Mouse (Mus musculus): ENCODE measurements around the gene Astn2. TPM values are rescaled to one million over a fixed set of nuclear protein-coding genes. Genes with fewer than 3 reads are reported as not detected.

The Astn2 gene
- polyA plus RNA-seq, 1 experiment from 2014 or later = 0.69 TPM

GRCm38 (mm10) chr4:66258905-66259304, 145.5 kb downstream of the Astn2 start:
- DNase-seq (ENCODE audit: low spot score) (no peak), ATAC-seq (no peak)
- no peak overlapping the region for H3K4me3 ChIP-seq (ENCODE audit: low read depth, low read length)
- H3K27ac ChIP-seq (ENCODE audit: low read length) = no peak overlapping the region
- no peaks in the 10 kb centered on the region for H3K9me3 ChIP-seq (ENCODE audit: low read length)
- 66% methylated on average over 2 of the region's 2 CpGs for WGBS
- no peak overlapping the region for H3K9ac ChIP-seq (replicated peaks; ENCODE audit: low read depth)
- no peak overlapping the region for H3K4me2 ChIP-seq (replicated peaks; ENCODE audit: low read depth, low read length)
- TF ChIP-seq CTCF (IDR thresholded peaks at IDR 0.05) = no peak
- no peak for TF ChIP-seq EP300 (IDR thresholded peaks at IDR 0.05)
- no peaks in the 10 kb centered on the region for H3K4me1 ChIP-seq (ENCODE audit: insufficient read depth, low read depth, low read length)
- H3K36me3 ChIP-seq (ENCODE audit: insufficient read depth, low read length) = no peaks in the 10 kb centered on the region
- no peaks in the 10 kb centered on the region for H3K27me3 ChIP-seq (replicated peaks; ENCODE audit: insufficient read depth, low read length)

- no peak for ATAC-seq
- H3K27me3 ChIP-seq (replicated peaks; ENCODE audit: insufficient read depth, low read length) = no peaks in the 10 kb centered on the region
Observed at GRCm38 (mm10) chr4:66254695-66255492, 149.5 kb downstream of the Astn2 start.

GRCm38 (mm10) chr4:66248521-66248920, 155.9 kb downstream of the Astn2 start:
- H3K4me3 ChIP-seq (ENCODE audit: low read depth, low read length) = no peak overlapping the region
- no peak overlapping the region for H3K4me2 ChIP-seq (replicated peaks; ENCODE audit: low read depth, low read length)
- H3K36me3 ChIP-seq (ENCODE audit: insufficient read depth, low read length) = no peaks in the 10 kb centered on the region
- no peak for TF ChIP-seq CTCF (IDR thresholded peaks at IDR 0.05)
- TF ChIP-seq EP300 (IDR thresholded peaks at IDR 0.05) = no peak
- WGBS = 46% methylated on average over 8 of the region's 8 CpGs
- H3K27ac ChIP-seq (ENCODE audit: low read length) = no peak overlapping the region
- no peak for DNase-seq (ENCODE audit: low spot score)
- ATAC-seq = no peak
- no peaks in the 10 kb centered on the region for H3K4me1 ChIP-seq (ENCODE audit: insufficient read depth, low read depth, low read length)
- no peaks in the 10 kb centered on the region for H3K9me3 ChIP-seq (ENCODE audit: low read length)
- H3K9ac ChIP-seq (replicated peaks; ENCODE audit: low read depth) = no peak overlapping the region
- H3K27me3 ChIP-seq (replicated peaks; ENCODE audit: insufficient read depth, low read length) = no peaks in the 10 kb centered on the region

More at GRCm38 (mm10) chr4:66254695-66255492, 149.5 kb downstream of the Astn2 start:
- 82% methylated on average over 4 of the region's 4 CpGs for WGBS
- Histone ChIP-seq H3K4me2 (replicated peaks; ENCODE audit: low read depth, low read length) (no peak overlapping the region), H3K36me3 (ENCODE audit: insufficient read depth, low read length) (no peaks in the 10 kb centered on the region), H3K27ac (ENCODE audit: low read length) (no peak overlapping the region), H3K4me3 (ENCODE audit: low read depth, low read length) (no peak overlapping the region), H3K9me3 (ENCODE audit: low read length) (no peaks in the 10 kb centered on the region), H3K4me1 (ENCODE audit: insufficient read depth, low read depth, low read length) (no peaks in the 10 kb centered on the region), H3K9ac (replicated peaks; ENCODE audit: low read depth) (no peak overlapping the region)
- TF ChIP-seq EP300 (IDR thresholded peaks at IDR 0.05) = no peak
- TF ChIP-seq CTCF (IDR thresholded peaks at IDR 0.05) = no peak
- DNase-seq (ENCODE audit: low spot score) = no peak

DNA sequence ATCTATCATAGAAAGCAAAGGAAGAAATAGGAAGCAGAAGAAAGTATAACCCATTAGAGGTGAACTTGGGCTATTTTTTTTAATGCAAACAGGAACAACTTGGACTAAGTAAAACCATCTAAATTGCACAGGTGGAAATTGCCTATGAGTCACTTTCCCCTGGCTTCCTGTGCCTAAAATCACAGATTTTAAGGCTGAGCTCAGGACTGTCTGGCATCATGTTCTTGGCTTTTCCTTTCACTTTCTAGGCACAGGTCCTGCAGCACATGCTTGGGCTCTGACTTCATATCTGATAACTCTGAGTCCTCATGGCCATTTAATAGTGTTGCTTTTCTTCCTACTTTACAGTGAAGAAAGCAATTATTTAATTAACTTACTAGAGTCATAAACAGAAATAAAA, 161.7 kb downstream of the Astn2 start:
- Histone ChIP-seq H3K27me3 (replicated peaks; ENCODE audit: insufficient read depth, low read length) (no peaks in the 10 kb centered on the region), H3K4me2 (replicated peaks; ENCODE audit: low read depth, low read length) (no peak overlapping the region), H3K4me1 (ENCODE audit: insufficient read depth, low read depth, low read length) (no peaks in the 10 kb centered on the region), H3K9ac (replicated peaks; ENCODE audit: low read depth) (no peak overlapping the region), H3K9me3 (ENCODE audit: low read length) (no peaks in the 10 kb centered on the region), H3K4me3 (ENCODE audit: low read depth, low read length) (no peak overlapping the region), H3K36me3 (ENCODE audit: insufficient read depth, low read length) (no peaks in the 10 kb centered on the region), H3K27ac (ENCODE audit: low read length) (no peak overlapping the region)
- ATAC-seq (no peak), DNase-seq (ENCODE audit: low spot score) (no peak)
- TF ChIP-seq EP300 (IDR thresholded peaks at IDR 0.05) = no peak
- no peak for TF ChIP-seq CTCF (IDR thresholded peaks at IDR 0.05)

DNA sequence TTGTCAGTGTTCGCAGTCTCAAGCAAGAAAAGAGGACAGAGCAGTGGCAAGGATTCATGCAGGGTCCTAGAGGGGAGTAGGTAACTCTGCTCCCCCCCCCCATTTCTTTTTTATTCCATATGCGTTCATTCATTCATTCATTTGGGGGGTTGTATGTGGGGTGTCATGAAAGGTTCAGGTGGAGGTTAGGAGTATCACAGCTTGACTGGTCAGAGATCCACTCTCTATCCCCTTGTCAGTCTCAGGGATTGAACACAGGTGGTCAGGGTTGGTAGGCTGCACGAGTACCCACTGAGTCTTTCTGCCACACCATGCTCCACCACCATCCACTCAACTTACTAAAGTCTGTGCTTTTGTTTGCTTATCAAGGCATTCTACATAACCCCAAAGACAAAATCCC, 171.6 kb downstream of the Astn2 start:
- no peak for DNase-seq (ENCODE audit: low spot score)
- TF ChIP-seq CTCF (IDR thresholded peaks at IDR 0.05) (no peak), EP300 (IDR thresholded peaks at IDR 0.05) (no peak)
- H3K4me1 ChIP-seq (ENCODE audit: insufficient read depth, low read depth, low read length) = no peaks in the 10 kb centered on the region
- H3K27me3 ChIP-seq (replicated peaks; ENCODE audit: insufficient read depth, low read length) = no peaks in the 10 kb centered on the region
- H3K9me3 ChIP-seq (ENCODE audit: low read length) = no peaks in the 10 kb centered on the region
- H3K36me3 ChIP-seq (ENCODE audit: insufficient read depth, low read length) = no peaks in the 10 kb centered on the region
- no peak overlapping the region for H3K27ac ChIP-seq (ENCODE audit: low read length)
- no peak overlapping the region for H3K4me3 ChIP-seq (ENCODE audit: low read depth, low read length)
- no peak overlapping the region for H3K4me2 ChIP-seq (replicated peaks; ENCODE audit: low read depth, low read length)
- WGBS = 78% methylated on average over 3 of the region's 3 CpGs
- no peak for ATAC-seq
- no peak overlapping the region for H3K9ac ChIP-seq (replicated peaks; ENCODE audit: low read depth)

DNA sequence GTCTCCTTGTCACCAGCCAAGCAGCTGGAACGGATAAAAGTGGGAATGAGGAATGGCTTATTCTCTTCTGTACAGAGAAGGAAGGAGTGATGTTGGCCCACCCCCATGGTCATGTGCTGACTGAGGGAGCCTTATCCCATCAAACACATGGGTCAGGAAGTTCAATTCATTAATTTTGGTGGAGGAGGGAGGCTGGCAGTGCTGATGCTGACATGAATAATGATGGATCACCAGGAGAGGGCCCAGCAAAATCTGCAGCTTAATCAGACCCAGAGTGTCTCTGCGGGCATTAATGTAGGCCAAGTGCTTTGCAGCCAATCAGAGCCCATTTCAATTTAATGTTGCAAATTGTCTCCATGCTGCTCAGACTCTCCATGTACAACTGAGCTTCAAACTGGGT, 172.1 kb downstream of the Astn2 start:
- no peak for TF ChIP-seq CTCF (IDR thresholded peaks at IDR 0.05)
- TF ChIP-seq EP300 (IDR thresholded peaks at IDR 0.05) = no peak
- DNase-seq (ENCODE audit: low spot score) (no peak), ATAC-seq (no peak)
- Histone ChIP-seq H3K9me3 (ENCODE audit: low read length) (no peaks in the 10 kb centered on the region), H3K36me3 (ENCODE audit: insufficient read depth, low read length) (no peaks in the 10 kb centered on the region), H3K4me1 (ENCODE audit: insufficient read depth, low read depth, low read length) (no peaks in the 10 kb centered on the region), H3K9ac (replicated peaks; ENCODE audit: low read depth) (no peak overlapping the region), H3K4me2 (replicated peaks; ENCODE audit: low read depth, low read length) (no peak overlapping the region), H3K27ac (ENCODE audit: low read length) (no peak overlapping the region), H3K4me3 (ENCODE audit: low read depth, low read length) (no peak overlapping the region), H3K27me3 (replicated peaks; ENCODE audit: insufficient read depth, low read length) (no peaks in the 10 kb centered on the region)
- WGBS = 46% methylated on average over 2 of the region's 2 CpGs
